Mouse (Mus musculus) erythroblast, embryonic 14.5 days (primary cell): ENCODE measurements around the gene Tspan17. TPM values are rescaled to one million over a fixed set of nuclear protein-coding genes. Genes with fewer than 3 reads are reported as not detected.

Experiments used
- H3K27me3 ChIP-seq: 2 replicates; pipeline ENCODE4 v1.6.1; 2012; ENCODE audit warnings: inconsistent platforms; ENCODE audit not compliant: control insufficient read depth
- H3K36me3 ChIP-seq: 2 replicates; pipeline ENCODE4 v1.6.1; 2012; ENCODE audit warnings: mild to moderate bottlenecking, inconsistent platforms; ENCODE audit not compliant: control insufficient read depth
- H3K4me1 ChIP-seq: 2 replicates; pipeline ENCODE4 v1.6.1; 2012; ENCODE audit warnings: inconsistent platforms; ENCODE audit not compliant: control insufficient read depth
- H3K4me3 ChIP-seq: replicated peaks from 2 replicates; pipeline ENCODE3; 2012; ENCODE audit warnings: moderate library complexity, mild to moderate bottlenecking, inconsistent platforms
- H3K9me3 ChIP-seq: 2 replicates; pipeline ENCODE4 v1.6.1; 2012; ENCODE audit warnings: low read length, inconsistent platforms, mixed read lengths; ENCODE audit not compliant: control insufficient read depth
- GATA1 ChIP-seq: IDR thresholded peaks from 2 replicates; pipeline ENCODE4 v1.6.1; 2012; ENCODE audit warnings: low read length, inconsistent platforms, mixed read lengths
- TAL1 ChIP-seq: IDR thresholded peaks from 3 replicates; pipeline ENCODE4 v1.6.1; 2012; ENCODE audit warnings: low read length, inconsistent platforms, mixed read lengths
- polyA plus RNA-seq: library from polyadenylated mRNA; stranded (reverse); fragments of >175 nt; gene quantifications from 2 replicates; pipeline ENCODE4 v1.2.3, GENCODE M21; 2012

Gene Tspan17
- polyA plus RNA-seq, 1 experiment, result not detected

- no peak overlapping the region for H3K4me3 ChIP-seq
- no peaks in the 10 kb centered on the region for H3K36me3 ChIP-seq
- H3K27me3 ChIP-seq, result peaks cover 46% of the 10 kb centered on the region
- TF ChIP-seq TAL1, result no peak
- no peak for TF ChIP-seq GATA1
- peaks cover 6% of the 10 kb centered on the region for H3K4me1 ChIP-seq
- H3K9me3 ChIP-seq, result no peaks in the 10 kb centered on the region
Observed at GRCm38 (mm10) chr13:54759496-54759895, 29.7 kb upstream of the Tspan17 start.

GRCm38 (mm10) chr13:54760164-54760795, 28.9 kb upstream of the Tspan17 start:
- peaks cover 52% of the 10 kb centered on the region for H3K27me3 ChIP-seq
- no peak for TF ChIP-seq GATA1
- no peak for TF ChIP-seq TAL1

GRCm38 (mm10) chr13:54760906-54761305, 28.3 kb upstream of the Tspan17 start:
- no peak for TF ChIP-seq TAL1
- TF ChIP-seq GATA1, result no peak
- H3K4me1 ChIP-seq, result peaks cover 6% of the 10 kb centered on the region
- peaks cover 55% of the 10 kb centered on the region for H3K27me3 ChIP-seq
- no peaks in the 10 kb centered on the region for H3K36me3 ChIP-seq
- H3K9me3 ChIP-seq, result no peaks in the 10 kb centered on the region
- H3K4me3 ChIP-seq, result no peak overlapping the region

More at GRCm38 (mm10) chr13:54760164-54760795, 28.9 kb upstream of the Tspan17 start:
- H3K4me1 ChIP-seq, result peaks cover 6% of the 10 kb centered on the region
- H3K9me3 ChIP-seq, result no peaks in the 10 kb centered on the region
- H3K4me3 ChIP-seq, result no peak overlapping the region
- H3K36me3 ChIP-seq, result no peaks in the 10 kb centered on the region

- Histone ChIP-seq H3K4me3 (no peak overlapping the region), H3K36me3 (no peaks in the 10 kb centered on the region), H3K9me3 (peaks cover 9% of the 10 kb centered on the region), H3K27me3 (peaks cover 44% of the 10 kb centered on the region), H3K4me1 (no peaks in the 10 kb centered on the region)
- TF ChIP-seq TAL1, result no peak
- no peak for TF ChIP-seq GATA1
Observed at GRCm38 (mm10) chr13:54765281-54766191, 23.6 kb upstream of the Tspan17 start.

GRCm38 (mm10) chr13:54766192-54766768, 22.9 kb upstream of the Tspan17 start, which contains the start of gene Sncb:
Gene Sncb, minus strand, starts transcription at chr13:54766595.
- no peak within 1 kb of the TSS for H3K4me3 ChIP-seq
- no peaks in the 10 kb centered on the region for H3K36me3 ChIP-seq
- no peak for TF ChIP-seq GATA1
- TF ChIP-seq TAL1, result no peak
- H3K4me1 ChIP-seq, result no peaks in the 10 kb centered on the region
- peaks cover 12% of the 10 kb centered on the region for H3K9me3 ChIP-seq
- peaks cover 44% of the 10 kb centered on the region for H3K27me3 ChIP-seq

- no peaks in the 10 kb centered on the region for H3K4me1 ChIP-seq
- peaks cover 44% of the 10 kb centered on the region for H3K27me3 ChIP-seq
- TF ChIP-seq TAL1, result no peak
- TF ChIP-seq GATA1, result no peak
- H3K36me3 ChIP-seq, result no peaks in the 10 kb centered on the region
- H3K4me3 ChIP-seq, result no peak overlapping the region
- H3K9me3 ChIP-seq, result peaks cover 12% of the 10 kb centered on the region
Observed at GRCm38 (mm10) chr13:54767012-54767411, 22.2 kb upstream of the Tspan17 start.

- H3K27me3 ChIP-seq, result no peaks in the 10 kb centered on the region
- H3K36me3 ChIP-seq, result no peaks in the 10 kb centered on the region
- H3K9me3 ChIP-seq, result no peaks in the 10 kb centered on the region
- no peaks in the 10 kb centered on the region for H3K4me1 ChIP-seq
- TF ChIP-seq TAL1 (no peak), GATA1 (no peak)
- no peak overlapping the region for H3K4me3 ChIP-seq
Observed at GRCm38 (mm10) chr13:54780592-54780991, 8.6 kb upstream of the Tspan17 start.

GRCm38 (mm10) chr13:54781086-54781485, 8.1 kb upstream of the Tspan17 start:
- no peaks in the 10 kb centered on the region for H3K27me3 ChIP-seq
- TF ChIP-seq TAL1, result no peak
- no peak for TF ChIP-seq GATA1
- no peaks in the 10 kb centered on the region for H3K4me1 ChIP-seq
- H3K9me3 ChIP-seq, result no peaks in the 10 kb centered on the region
- no peaks in the 10 kb centered on the region for H3K36me3 ChIP-seq
- H3K4me3 ChIP-seq, result no peak overlapping the region

GRCm38 (mm10) chr13:54783235-54783634, 5.9 kb upstream of the Tspan17 start:
- Histone ChIP-seq H3K27me3 (no peaks in the 10 kb centered on the region), H3K36me3 (no peaks in the 10 kb centered on the region), H3K9me3 (no peaks in the 10 kb centered on the region), H3K4me3 (no peak overlapping the region), H3K4me1 (no peaks in the 10 kb centered on the region)
- TF ChIP-seq TAL1 (no peak), GATA1 (no peak)
